ENCODE assay signal across 14 mouse cellular contexts in the genomic region with DNA sequence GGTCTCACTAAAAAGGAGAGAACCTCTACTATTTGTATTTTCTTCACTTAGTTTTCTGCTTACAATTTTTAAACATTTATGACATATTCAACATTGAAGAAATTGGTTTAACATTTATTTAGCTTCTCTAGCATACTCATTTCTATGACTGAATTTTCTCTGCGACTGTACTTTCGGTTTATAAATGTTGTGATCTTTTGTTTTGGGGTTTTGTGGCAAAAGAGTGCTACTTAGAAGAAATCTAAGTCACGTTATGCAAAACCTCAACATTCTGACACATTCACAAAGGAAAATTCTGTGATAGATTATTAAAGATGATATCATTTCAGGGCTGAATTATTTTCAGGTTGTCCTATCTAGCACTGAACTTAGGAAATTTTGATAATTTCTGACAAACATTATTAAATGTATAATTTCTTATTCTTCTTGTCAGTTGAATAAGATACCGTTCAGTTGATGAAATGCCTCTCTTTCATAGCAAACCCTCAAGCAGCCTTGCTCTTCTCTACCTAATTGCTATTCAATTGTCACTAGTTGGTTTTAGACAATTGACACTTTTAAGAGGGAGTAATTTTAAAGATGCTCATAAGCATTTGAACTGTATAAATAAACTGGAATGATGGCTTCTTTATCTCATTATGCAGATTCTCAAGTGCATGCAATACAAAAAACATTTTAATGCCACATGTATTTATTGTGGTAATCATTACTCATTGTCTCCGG.
"Had no signal": no experiment of that assay in that cellular context is flagged by ENCODE, and none has a peak within 500 bp of the region (broad histone marks: within the 10 kb centered on the region; RNA-seq: fewer than 3 reads in every experiment).

No protein-coding gene starts in this region.

- H3K27ac ChIP-seq: left cerebral cortex, adult 2 months; limb, embryonic 10.5 days; liver, embryonic 15.5 days; midbrain, embryonic 13.5 days; neural tube, embryonic 15.5 days had no signal

- H3K9ac ChIP-seq: liver, embryonic 15.5 days; midbrain, embryonic 13.5 days; neural tube, embryonic 15.5 days had no signal

- ATAC-seq: lung, postnatal 0 days; midbrain, embryonic 13.5 days had no signal

- H3K4me2 ChIP-seq: liver, embryonic 11.5 days; liver, embryonic 15.5 days; midbrain, embryonic 13.5 days; neural tube, embryonic 15.5 days had no signal

- H3K36me3 ChIP-seq: liver, embryonic 15.5 days; neural tube, embryonic 15.5 days had no signal

- H3K4me3 ChIP-seq: left cerebral cortex, adult 2 months; limb, embryonic 10.5 days; liver, embryonic 15.5 days; midbrain, embryonic 13.5 days; neural tube, embryonic 15.5 days had no signal

- H3K4me1 ChIP-seq: limb, embryonic 10.5 days; liver, embryonic 15.5 days; midbrain, embryonic 13.5 days; neural tube, embryonic 15.5 days had no signal

- H3K9me3 ChIP-seq: limb, embryonic 10.5 days; liver, embryonic 15.5 days; midbrain, embryonic 13.5 days; neural tube, embryonic 15.5 days had no signal

- DNase-seq: kidney, postnatal 25 days; lung, adult 2 months; lung, postnatal 36 days; right cerebral cortex, postnatal 4 days; spleen, adult 18-20 months; thymus, adult 2 months; thymus, postnatal 36 days had no signal

- H3K27me3 ChIP-seq: liver, embryonic 15.5 days; midbrain, embryonic 13.5 days; neural tube, embryonic 15.5 days had no signal
